In genomic region chr2:93505091-93505490, GRCm38 (mm10) we compare ENCODE assay signal across 26 mouse cellular contexts. TPM values are rescaled to one million over a fixed set of nuclear protein-coding genes. Genes with fewer than 3 reads are reported as not detected.
A peak's percentile ranks its signal among the peaks of the same experiment; 100 is the strongest.
DNase-seq lines count a peak whose midpoint lies in the region; ATAC-seq and TF ChIP-seq lines count a peak whose summit lies in the region.
"Had no signal": no experiment of that assay in that cellular context is flagged by ENCODE, and none has a peak within 500 bp of the region (broad histone marks: within the 10 kb centered on the region; RNA-seq: fewer than 3 reads in every experiment).

No protein-coding gene starts in this region.

- no peak overlapping the region for H3K27ac ChIP-seq in left cerebral cortex, adult 2 months
- H3K27ac ChIP-seq in layer of hippocampus, adult 2 months, result no peak overlapping the region
- H3K27ac ChIP-seq: heart, adult 2 months; heart, embryonic 13.5 days; hindbrain, embryonic 14.5 days; limb, embryonic 12.5 days had no signal

- intact Hi-C loops in left cerebral cortex, adult 2 months (cut with DNase I), result no loop called here
- intact Hi-C loops in left cerebral cortex, postnatal 10 days (cut with DNase I), result no loop called here

- peak; percentile 82 for ATAC-seq in frontal cortex, adult (ENCODE audit: low TSS enrichment)
- ATAC-seq: forebrain, embryonic 14.5 days; intestine, embryonic 16.5 days; liver, postnatal 0 days; midbrain, embryonic 16.5 days had no signal

- DNase-seq in frontal cortex, postnatal 10 days (ENCODE audit: low spot score in 2 of 2), result no peak
- DNase-seq in left cerebral cortex, adult 2 months (ENCODE audit: extremely low spot score in 1 of 2, low spot score in 2 of 2), result peak; percentile 17 to 33
- no peak for DNase-seq in left cerebral cortex, postnatal 10 days (ENCODE audit: extremely low spot score in 1 of 2, low spot score in 2 of 2)
- peak; percentile 32 to 40 for DNase-seq in right cerebral cortex, adult 2 months (ENCODE audit: low spot score in 2 of 2)
- DNase-seq in right cerebral cortex, postnatal 14 days, result no peak
- no peak for DNase-seq in layer of hippocampus, adult 2 months (ENCODE audit: low spot score in 2 of 2)
- DNase-seq: adrenal gland, postnatal 10 days; cerebellum, adult 2 months; gastrocnemius, postnatal 36 days; heart, adult 2 months; heart, postnatal 14 days; kidney, adult 9 months; kidney, postnatal 14 days; liver, postnatal 0 days; lung, postnatal 14 days; thymus, postnatal 25 days had no signal

- H3K4me3 ChIP-seq in left cerebral cortex, adult 2 months, result no peak overlapping the region
- H3K4me3 ChIP-seq in layer of hippocampus, adult 2 months, result no peak overlapping the region
- H3K4me3 ChIP-seq: heart, adult 2 months; heart, embryonic 13.5 days; limb, embryonic 12.5 days; megakaryocyte, embryonic 14.5 days had no signal

- TF ChIP-seq CTCF in left cerebral cortex, adult 2 months (IDR thresholded peaks at IDR 0.05), result no peak
- no peak for TF ChIP-seq CTCF in layer of hippocampus, adult 2 months (conservative IDR thresholded peaks at IDR 0.05)

RNA-seq across cellular contexts. Expression of gene Cd82, which starts 42.2 kb away (rescaled TPM):
- total RNA-seq in left cerebral cortex, adult 2 months (2021), result 10 to 100 TPM; 12.8 to 17.8 TPM
- 1 to 10 TPM; 8.1 to 9.4 TPM for total RNA-seq in left cerebral cortex, postnatal 10 days (2021)
- 10 to 100 TPM; 17.2 to 17.9 TPM for total RNA-seq in layer of hippocampus, adult 2 months (2021)

RNA-seq across cellular contexts. Expression of gene Gm10803, which starts 55.3 kb away (rescaled TPM):
- total RNA-seq in left cerebral cortex, adult 2 months (2021), result not detected
- total RNA-seq in left cerebral cortex, postnatal 10 days (2021), result not detected
- total RNA-seq in layer of hippocampus, adult 2 months (2021), result not detected
- total RNA-seq: adrenal gland, postnatal 10 days; gastrocnemius, adult 18-20 months; gastrocnemius, postnatal 36 days; heart, adult 2 months; heart, postnatal 14 days; left cerebral cortex, adult 8-10 months had no signal

Comparison
In these comparisons a context has a peak if more than half of its experiments do, and no peak if none do; other contexts are left out.
1. DNase-seq: peak in left cerebral cortex, adult 2 months (2 of 2) and right cerebral cortex, adult 2 months (2 of 2); none in frontal cortex, postnatal 10 days (0 of 2), left cerebral cortex, postnatal 10 days (0 of 2), right cerebral cortex, postnatal 14 days (single experiment) and layer of hippocampus, adult 2 months (0 of 2).